Mouse (Mus musculus): ENCODE measurements at regions not wholly inside any gene's neighbourhood (a gene's known extent, or its start where the extent isn't known, plus 50 kb on each side); places are given as distances from the start of the nearest gene placed in this dataset.

DNA sequence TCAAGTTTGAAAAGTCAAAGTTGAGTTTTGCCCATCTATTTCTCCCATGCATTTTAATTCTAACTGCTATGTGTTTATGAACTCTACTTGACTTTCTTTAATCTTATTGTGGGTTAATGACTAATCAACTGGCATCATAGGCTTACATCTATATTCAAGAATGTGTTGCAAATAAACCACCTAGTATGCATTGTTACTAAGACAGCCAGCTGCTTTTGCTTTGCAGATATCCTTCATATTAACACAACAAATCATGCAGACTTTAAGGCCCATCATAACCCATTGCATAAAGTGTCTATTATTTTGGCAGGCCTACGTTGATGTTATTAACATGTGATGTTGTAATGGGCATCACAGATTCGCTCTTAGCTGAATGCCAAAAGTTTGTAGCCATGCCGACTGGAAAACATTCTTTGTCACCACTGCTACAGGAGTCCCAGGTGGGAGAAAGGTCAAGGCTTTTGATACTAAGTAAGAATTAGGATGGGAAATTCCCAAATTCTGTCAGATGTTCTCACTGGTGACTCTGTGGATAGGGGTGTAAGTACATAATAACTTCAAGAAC is 394.3 kb upstream of the Jag1 start:
- TF ChIP-seq CTCF (IDR thresholded peaks at IDR 0.05; ENCODE audit: extremely low read depth, insufficient read depth, insufficient read length, insufficient replicate concordance) (no peak), POLR2A (IDR thresholded peaks at IDR 0.05; ENCODE audit: low read depth, low read length) (no peak)
